Mouse (Mus musculus) lung, postnatal 0 days (tissue): ENCODE results near the gene Olfr433. TPM values are rescaled to one million over a fixed set of nuclear protein-coding genes. Genes with fewer than 3 reads are reported as not detected.
"Not testable (repeated sequence)": the region's sequence is repeated elsewhere in the genome, so short reads cannot be mapped to it uniquely, and the experiment has no call there.

ENCODE experiments used
- ATAC-seq: fragments of 200-750 bp; cut with Nextera tagmentation; 2 replicates; pipeline ENCODE4 v1.8.0; 2017; ENCODE audit warnings: moderate library complexity
- DNase-seq: peaks from one replicate; pipeline ENCODE4 v3.0.0-alpha.2; 2016; ENCODE audit warnings: low spot score
- H3K27ac ChIP-seq: fragments of 300-500 bp; sonication (generic); 2 replicates; pipeline ENCODE4 v1.5.1; 2014; ENCODE audit warnings: antibody characterized with exemption, mild to moderate bottlenecking, low read length, mixed read lengths
- H3K27me3 ChIP-seq: fragments of 300-500 bp; sonication (generic); replicated peaks from 2 replicates; pipeline ENCODE4 v1.6.1; 2014; ENCODE audit warnings: low read length, mixed read lengths; ENCODE audit not compliant: insufficient read depth
- H3K36me3 ChIP-seq: fragments of 300-500 bp; sonication (generic); 2 replicates; pipeline ENCODE4 v1.6.1; 2014; ENCODE audit warnings: low read length, mixed read lengths; ENCODE audit not compliant: insufficient read depth
- H3K4me1 ChIP-seq: fragments of 300-500 bp; sonication (generic); 2 replicates; pipeline ENCODE4 v1.6.1; 2014; ENCODE audit warnings: antibody characterized with exemption, low read depth, low read length, mixed read lengths; ENCODE audit not compliant: insufficient read depth
- H3K4me2 ChIP-seq: fragments of 300-500 bp; sonication (generic); replicated peaks from 2 replicates; pipeline ENCODE4 v1.6.1; 2014; ENCODE audit warnings: low read depth, mild to moderate bottlenecking, low read length, moderate library complexity, mixed read lengths
- H3K4me3 ChIP-seq: fragments of 300-500 bp; sonication (generic); 2 replicates; pipeline ENCODE4 v1.5.1; 2014; ENCODE audit warnings: low read depth, low read length
- H3K9ac ChIP-seq: fragments of 300-500 bp; sonication (generic); replicated peaks from 2 replicates; pipeline ENCODE4 v1.6.1; 2014; ENCODE audit warnings: low read depth, mild to moderate bottlenecking
- H3K9me3 ChIP-seq: fragments of 300-500 bp; sonication (generic); 2 replicates; pipeline ENCODE4 v1.6.1; 2016; ENCODE audit warnings: low read length, mixed read lengths
- CTCF ChIP-seq: IDR thresholded peaks from 2 replicates; pipeline ENCODE4 v1.5.1; 2016; ENCODE audit warnings: antibody characterized with exemption, mild to moderate bottlenecking
- EP300 ChIP-seq: IDR thresholded peaks from 2 replicates; pipeline ENCODE4 v1.6.1; 2016; ENCODE audit warnings: antibody characterized with exemption, mild to moderate bottlenecking, control low read depth
- WGBS: fragments of 180-500 bp; shearing (Covaris S2); extraction: QIAGEN DNeasy Blood & Tissue Kit; methylation state at CpG from one replicate; pipeline ENCODE4 v1.1.7; 2014; 5-methylcytosine and 5-hydroxymethylcytosine counted together
- polyA plus RNA-seq: library from polyadenylated mRNA; unstranded; fragments of >200 nt; fragmentation: Nextera tagmentation; extraction: Ambion mirVana; gene quantifications from 2 replicates; pipeline ENCODE4 v1.2.1, GENCODE M21; 2015

Gene Olfr433
- not detected in 2 replicates for polyA plus RNA-seq

GRCm38 (mm10) chr1:174040523-174041177 lies at the start of gene Olfr433:
Olfr433 (plus strand) TSS chr1:174040705.
- Histone ChIP-seq H3K4me3 (no peak within 1 kb of the TSS), H3K9ac (no peak within 1 kb of the TSS), H3K27ac (no peak within 1 kb of the TSS), H3K4me1 (no peaks in the 10 kb centered on the region), H3K9me3 (no peaks in the 10 kb centered on the region), H3K4me2 (no peak within 1 kb of the TSS), H3K36me3 (no peaks in the 10 kb centered on the region), H3K27me3 (no peaks in the 10 kb centered on the region)
- TF ChIP-seq CTCF (no peak), EP300 (0 out of 2 replicates have a peak, but pooled peaks have one; percentile 52)
- ATAC-seq (peak; percentile 66), DNase-seq (peak; percentile 89)
- 56% methylated on average over 7 of the region's 7 CpGs for WGBS

- ATAC-seq, result no peak
- Histone ChIP-seq H3K27me3 (no peaks in the 10 kb centered on the region), H3K27ac (no peak overlapping the region), H3K36me3 (no peaks in the 10 kb centered on the region), H3K9me3 (no peaks in the 10 kb centered on the region), H3K9ac (no peak overlapping the region), H3K4me1 (no peaks in the 10 kb centered on the region), H3K4me3 (no peak overlapping the region), H3K4me2 (no peak overlapping the region)
- no peak for TF ChIP-seq CTCF
- no peak for TF ChIP-seq EP300
- 83% methylated on average over 4 of the region's 4 CpGs for WGBS
- no peak for DNase-seq
Measured at GRCm38 (mm10) chr1:173995003-173995402, 45.5 kb upstream of the Olfr433 start.

GRCm38 (mm10) chr1:174004352-174005109 lies 36.0 kb upstream of the Olfr433 start:
- DNase-seq, H3K4me2 ChIP-seq, H3K4me3 ChIP-seq, H3K27ac ChIP-seq, H3K9me3 ChIP-seq, H3K27me3 ChIP-seq, ATAC-seq, H3K4me1 ChIP-seq, H3K36me3 ChIP-seq, H3K9ac ChIP-seq: not testable (repeated sequence)
- 39% methylated on average over 1 of the region's 3 CpGs for WGBS

GRCm38 (mm10) chr1:174007050-174007449 lies 33.5 kb upstream of the Olfr433 start:
- H3K36me3 ChIP-seq, DNase-seq, H3K27me3 ChIP-seq, ATAC-seq, H3K9ac ChIP-seq, H3K9me3 ChIP-seq, H3K4me1 ChIP-seq, H3K4me2 ChIP-seq, H3K4me3 ChIP-seq, H3K27ac ChIP-seq: not testable (repeated sequence)

GRCm38 (mm10) chr1:174031698-174032097 lies 8.8 kb upstream of the Olfr433 start, which contains the start of gene Ifi205:
Ifi205 (minus strand) TSS chr1:174031810.
- no peak within 1 kb of the TSS for H3K4me2 ChIP-seq
- H3K4me1 ChIP-seq, result no peaks in the 10 kb centered on the region
- no peak for DNase-seq
- TF ChIP-seq EP300 (no peak), CTCF (no peak)
- no peaks in the 10 kb centered on the region for H3K27me3 ChIP-seq
- no peaks in the 10 kb centered on the region for H3K9me3 ChIP-seq
- no peak within 1 kb of the TSS for H3K9ac ChIP-seq
- ATAC-seq, result no peak
- no peak within 1 kb of the TSS for H3K4me3 ChIP-seq
- no peaks in the 10 kb centered on the region for H3K36me3 ChIP-seq
- 30% methylated on average over 1 of the region's 1 CpGs for WGBS
- no peak within 1 kb of the TSS for H3K27ac ChIP-seq

- no peak overlapping the region for H3K27ac ChIP-seq
- DNase-seq (no peak), ATAC-seq (no peak)
- TF ChIP-seq EP300 (no peak), CTCF (no peak)
- no peak overlapping the region for H3K4me3 ChIP-seq
- no peak overlapping the region for H3K4me2 ChIP-seq
- WGBS, result 66% methylated on average over 4 of the region's 4 CpGs
- no peaks in the 10 kb centered on the region for H3K36me3 ChIP-seq
- no peaks in the 10 kb centered on the region for H3K4me1 ChIP-seq
- no peaks in the 10 kb centered on the region for H3K9me3 ChIP-seq
- H3K9ac ChIP-seq, result no peak overlapping the region
- no peaks in the 10 kb centered on the region for H3K27me3 ChIP-seq
Measured at GRCm38 (mm10) chr1:174035841-174036240, 4.7 kb upstream of the Olfr433 start.
